31 mouse cellular contexts compared by ENCODE assay signal in genomic region chr6:29259418-29259817, GRCm38 (mm10). TPM values are rescaled to one million over a fixed set of nuclear protein-coding genes. Genes with fewer than 3 reads are reported as not detected.
DNase-seq lines count a peak whose midpoint lies in the region; ATAC-seq lines count a peak whose summit lies in the region.
"Had no signal": no experiment of that assay in that cellular context is flagged by ENCODE, and none has a peak within 500 bp of the region (broad histone marks: within the 10 kb centered on the region; RNA-seq: fewer than 3 reads in every experiment).

No protein-coding gene starts in this region.

- ATAC-seq in megakaryocyte progenitor cell, adult 5-6 weeks (replicated peaks; ENCODE audit: poor library complexity), result 0 out of 2 replicates have a peak, but pooled peaks have one; percentile 26
- ATAC-seq: forebrain, embryonic 13.5 days; forebrain, embryonic 16.5 days; hindbrain, embryonic 16.5 days; intestine, embryonic 15.5 days; Patski had no signal

- peak; percentile 63 for DNase-seq in heart, adult 11 months
- DNase-seq in heart, adult 8-10 months (ENCODE audit: low spot score), result no peak
- DNase-seq in thymus, postnatal 0 days (ENCODE audit: low spot score), result peak; percentile 45
- DNase-seq in thymus, postnatal 4 days, result peak; percentile 33
- no peak for DNase-seq in adrenal gland, postnatal 14 days
- no peak for DNase-seq in kidney, postnatal 14 days
- no peak for DNase-seq in lung, postnatal 10 days
- DNase-seq: adrenal gland, adult 2 months; adrenal gland, postnatal 25 days; B cell, adult 2 months; cerebellum, adult 11-12 months; cerebellum, adult 9-11 months; cerebellum, postnatal 25 days; gastrocnemius, adult 2 months; gastrocnemius, postnatal 14 days; heart, adult 2 months had no signal

RNA-seq across cellular contexts. Expression of gene Hilpda, which starts 12.9 kb away (rescaled TPM):
- total RNA-seq in heart, adult 8-10 months (2022), result 1 to 10 TPM; 3.7 to 6.7 (median 6.1) TPM
- total RNA-seq in megakaryocyte progenitor cell, adult 5-6 weeks (2015), result 14.3 and 17.8 TPM in 2 replicates
- total RNA-seq in megakaryocyte progenitor cell, adult 5-6 weeks (2017), result 7.1 and 10.9 TPM in 2 replicates
- polyA plus RNA-seq in thymus, postnatal 0 days (2015; fragmentation: Nextera tagmentation; extraction: Ambion mirVana), result 55.2 and 59.9 TPM in 2 replicates
- 5.0 and 10.4 TPM in 2 replicates for total RNA-seq in adrenal gland, postnatal 14 days (2021)

RNA-seq across cellular contexts. Expression of gene Fam71f2, which starts 20.0 kb away (rescaled TPM):
- total RNA-seq in heart, adult 8-10 months (2022), result under 1 TPM in 1 of 4 experiments, not detected in 3; 0.59 TPM
- 1.1 TPM in 1 of 2 replicates, not detected in the other for total RNA-seq in megakaryocyte progenitor cell, adult 5-6 weeks (2015)
- total RNA-seq in megakaryocyte progenitor cell, adult 5-6 weeks (2017), result 0.68 TPM in 1 of 2 replicates, not detected in the other
- 0.61 and 0.73 TPM in 2 replicates for polyA plus RNA-seq in thymus, postnatal 0 days (2015; fragmentation: Nextera tagmentation; extraction: Ambion mirVana)
- 0.41 TPM in 1 of 2 replicates, not detected in the other for total RNA-seq in adrenal gland, postnatal 14 days (2021)
- total RNA-seq: heart, adult 2 months; heart, postnatal 25 days had no signal
- polyA plus RNA-seq: G1E had no signal

RNA-seq across cellular contexts. Expression of gene Impdh1, which starts 43.3 kb away (rescaled TPM):
- total RNA-seq in heart, adult 8-10 months (2022), result 10 to 100 TPM; 16.5 to 24.0 (median 20.5) TPM
- 56.0 and 76.2 TPM in 2 replicates for total RNA-seq in megakaryocyte progenitor cell, adult 5-6 weeks (2015)
- 94.2 and 106 TPM in 2 replicates for total RNA-seq in megakaryocyte progenitor cell, adult 5-6 weeks (2017)
- 138 and 141 TPM in 2 replicates for polyA plus RNA-seq in thymus, postnatal 0 days (2015; fragmentation: Nextera tagmentation; extraction: Ambion mirVana)
- 252 and 482 TPM in 2 replicates for total RNA-seq in adrenal gland, postnatal 14 days (2021)

RNA-seq across cellular contexts. Expression of gene Fam71f1, which starts 59.5 kb away (rescaled TPM):
- not detected for total RNA-seq in heart, adult 8-10 months (2022)
- total RNA-seq in megakaryocyte progenitor cell, adult 5-6 weeks (2015), result not detected in 2 replicates
- not detected in 2 replicates for total RNA-seq in megakaryocyte progenitor cell, adult 5-6 weeks (2017)
- not detected in 2 replicates for polyA plus RNA-seq in thymus, postnatal 0 days (2015; fragmentation: Nextera tagmentation; extraction: Ambion mirVana)
- not detected in 2 replicates for total RNA-seq in adrenal gland, postnatal 14 days (2021)
- total RNA-seq: adrenal gland, adult 2 months; adrenal gland, postnatal 25 days; CH12.LX; gastrocnemius, adult 2 months; gastrocnemius, postnatal 14 days; gastrocnemius, postnatal 4 days; heart, adult 2 months; heart, postnatal 25 days had no signal
- polyA plus RNA-seq: adrenal gland, adult 2 months; brain, embryonic 14.5 days; cortical plate, adult 2 months; embryonic facial prominence, embryonic 11.5 days; forebrain, embryonic 10.5 days; forebrain, embryonic 13.5 days; forebrain, embryonic 16.5 days; G1E; hindbrain, embryonic 13.5 days; hindbrain, embryonic 16.5 days; intestine, embryonic 15.5 days had no signal

Comparison
In these comparisons a context has a peak if more than half of its experiments do, and no peak if none do; other contexts are left out.
1. DNase-seq: peak in heart, adult 11 months (single experiment), thymus, postnatal 0 days (single experiment) and thymus, postnatal 4 days (single experiment); none in heart, adult 8-10 months (single experiment), adrenal gland, postnatal 14 days (single experiment), kidney, postnatal 14 days (single experiment) and lung, postnatal 10 days (single experiment).